Mouse (Mus musculus) adipocyte (in vitro differentiated cells): ENCODE results near the gene Kcnq1.

Experiments used
- DNase-seq: peaks from one replicate; pipeline ENCODE4 v3.0.0-alpha.2; 2016; ENCODE audit warnings: low spot score

Kcnq1 gene

GRCm38 (mm10) chr7:143416406-143416805 is 310.2 kb downstream of the Kcnq1 start:
- DNase-seq: no peak

GRCm38 (mm10) chr7:143417875-143418274 is 311.7 kb downstream of the Kcnq1 start:
- no peak for DNase-seq

DNA sequence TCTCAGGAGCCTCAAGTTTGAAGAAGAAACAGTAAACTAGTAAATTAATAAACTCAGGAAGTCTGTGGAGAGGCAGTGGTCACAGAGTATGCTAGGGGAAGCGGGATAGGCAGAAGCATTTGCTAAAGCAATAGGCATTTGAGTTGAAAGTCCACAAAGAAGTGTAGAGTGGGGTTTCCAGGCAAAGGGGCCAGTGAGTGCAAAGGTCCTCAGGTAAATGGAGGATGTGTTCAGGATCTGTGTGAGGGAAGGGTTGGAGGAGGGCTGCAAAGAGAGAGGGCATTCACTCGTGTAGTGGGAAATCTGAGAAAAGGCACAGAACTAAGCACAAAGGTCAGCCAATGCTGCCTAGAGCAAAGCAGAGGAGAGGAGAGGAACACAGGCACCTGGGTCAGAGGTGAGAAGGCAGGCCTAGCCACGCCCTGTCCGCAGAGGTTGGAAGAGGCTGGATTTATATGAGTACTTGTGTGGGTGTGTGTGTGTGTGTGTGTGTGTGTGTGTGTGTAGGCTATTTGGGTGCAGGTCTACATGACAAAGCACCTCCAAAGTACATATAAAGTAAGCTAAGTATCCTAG is 313.5 kb downstream of the Kcnq1 start:
- DNase-seq: no peak

DNA sequence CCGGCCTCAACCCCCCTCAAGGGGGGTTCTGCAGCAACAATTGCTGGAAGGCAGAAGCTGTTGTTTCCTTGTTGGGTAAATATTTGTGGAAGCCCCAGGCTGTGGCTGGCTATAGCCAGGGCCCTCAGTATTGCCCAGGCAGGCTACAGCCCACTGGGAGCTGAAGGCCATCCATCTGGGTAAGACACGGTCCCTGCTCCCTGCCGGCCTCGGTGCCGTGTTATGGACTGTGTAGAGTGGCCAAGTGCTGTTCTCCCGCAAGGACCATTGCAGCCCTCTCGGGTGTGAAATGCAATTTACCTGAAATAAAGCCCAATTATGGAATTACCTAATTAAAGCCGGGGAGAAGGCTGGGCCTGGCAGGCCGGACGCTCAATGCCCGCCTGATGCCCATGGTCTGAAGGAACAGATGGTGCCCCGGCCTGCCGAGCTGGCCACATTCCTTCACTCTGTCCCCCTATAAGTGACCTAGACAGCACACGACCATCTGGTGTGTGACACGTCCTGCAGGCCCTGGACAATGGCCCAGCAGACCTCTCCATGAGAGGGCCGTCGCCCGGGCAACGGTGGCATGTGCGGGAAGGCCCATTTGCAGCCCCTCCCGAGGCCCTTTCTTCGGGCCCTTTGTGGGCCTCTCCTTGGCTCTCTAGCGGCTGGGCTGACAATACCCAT is 322.1 kb downstream of the Kcnq1 start:
- DNase-seq: no peak

DNA sequence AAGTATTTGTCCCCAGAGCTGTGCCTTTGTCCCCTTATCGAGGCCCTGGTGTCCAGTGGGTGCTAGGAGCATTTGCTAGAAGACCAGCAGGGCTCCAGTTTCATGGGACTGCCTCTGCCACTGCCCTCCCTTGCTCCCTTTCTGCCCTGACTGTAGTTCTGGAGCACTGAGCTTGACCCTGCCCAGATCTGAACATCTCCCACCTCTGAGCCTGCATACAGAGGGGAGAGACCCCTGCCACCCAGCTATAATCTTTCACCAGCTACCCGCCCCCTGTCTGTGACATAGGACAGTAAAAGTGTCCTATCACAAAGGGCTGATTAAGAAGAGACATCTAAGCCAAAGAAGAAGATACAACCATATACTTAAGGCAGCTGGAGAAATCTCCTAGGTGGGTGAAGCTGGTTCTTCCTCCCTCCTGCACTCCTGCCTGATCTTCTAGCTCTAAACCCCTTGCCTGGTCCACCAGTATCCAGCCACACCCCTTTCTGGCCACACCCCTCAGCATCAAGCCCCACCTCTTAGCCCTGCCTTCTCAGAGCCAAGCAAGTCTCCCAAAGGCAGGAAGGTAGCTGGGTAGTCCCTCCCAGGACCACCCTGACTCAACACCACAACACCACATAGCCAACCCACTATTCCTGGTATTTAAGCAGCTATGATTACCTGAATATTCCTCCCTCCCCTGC is 322.8 kb downstream of the Kcnq1 start:
- DNase-seq: no peak

GRCm38 (mm10) chr7:143432631-143433030 is 326.5 kb downstream of the Kcnq1 start:
- no peak for DNase-seq

- peak; percentile 59 for DNase-seq
These were observed 327.2 kb downstream of the Kcnq1 start for GRCm38 (mm10) chr7:143433331-143433730.

- no peak for DNase-seq
These were observed 331.2 kb downstream of the Kcnq1 start for GRCm38 (mm10) chr7:143437231-143437893.

GRCm38 (mm10) chr7:143437894-143438581 is 331.9 kb downstream of the Kcnq1 start:
- DNase-seq: no peak

DNA sequence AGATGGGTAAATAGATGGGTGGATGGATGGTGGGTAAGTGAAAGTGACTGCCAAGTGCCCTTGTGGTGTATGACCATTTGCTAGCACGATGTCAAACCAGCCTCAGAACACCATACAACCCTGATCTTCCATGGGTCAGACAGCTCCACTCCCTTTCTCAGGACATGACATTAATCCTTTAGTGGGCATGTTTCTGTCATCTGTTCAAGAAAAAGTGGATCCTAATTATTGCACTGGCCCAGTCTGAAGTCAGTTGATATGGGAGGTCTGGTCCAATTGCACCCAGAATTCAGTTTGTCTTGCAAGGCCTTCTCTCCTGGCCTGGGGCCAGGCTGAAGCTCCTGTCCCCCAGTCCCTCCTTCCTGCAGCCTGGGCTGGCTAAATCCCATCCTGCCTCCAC is 332.8 kb downstream of the Kcnq1 start:
- no peak for DNase-seq

DNA sequence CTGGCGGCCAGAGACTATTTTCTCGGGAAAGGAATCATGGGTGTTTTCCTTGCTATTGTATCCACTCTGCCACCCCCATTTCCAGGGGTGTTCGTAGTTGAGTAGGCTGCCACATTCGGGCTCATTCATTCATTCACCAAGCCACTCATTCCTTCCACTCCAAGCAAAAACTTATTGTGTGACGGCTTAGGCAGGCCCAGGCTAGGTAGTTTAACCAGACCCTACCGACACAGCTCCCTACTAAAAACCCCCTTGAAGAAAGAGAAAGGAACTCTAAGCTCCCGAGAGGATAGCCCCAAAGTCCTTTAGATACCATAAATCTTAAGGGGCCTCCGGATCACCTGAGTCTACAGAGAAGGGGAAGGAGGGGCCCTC is 338.4 kb downstream of the Kcnq1 start:
- DNase-seq: no peak

DNA sequence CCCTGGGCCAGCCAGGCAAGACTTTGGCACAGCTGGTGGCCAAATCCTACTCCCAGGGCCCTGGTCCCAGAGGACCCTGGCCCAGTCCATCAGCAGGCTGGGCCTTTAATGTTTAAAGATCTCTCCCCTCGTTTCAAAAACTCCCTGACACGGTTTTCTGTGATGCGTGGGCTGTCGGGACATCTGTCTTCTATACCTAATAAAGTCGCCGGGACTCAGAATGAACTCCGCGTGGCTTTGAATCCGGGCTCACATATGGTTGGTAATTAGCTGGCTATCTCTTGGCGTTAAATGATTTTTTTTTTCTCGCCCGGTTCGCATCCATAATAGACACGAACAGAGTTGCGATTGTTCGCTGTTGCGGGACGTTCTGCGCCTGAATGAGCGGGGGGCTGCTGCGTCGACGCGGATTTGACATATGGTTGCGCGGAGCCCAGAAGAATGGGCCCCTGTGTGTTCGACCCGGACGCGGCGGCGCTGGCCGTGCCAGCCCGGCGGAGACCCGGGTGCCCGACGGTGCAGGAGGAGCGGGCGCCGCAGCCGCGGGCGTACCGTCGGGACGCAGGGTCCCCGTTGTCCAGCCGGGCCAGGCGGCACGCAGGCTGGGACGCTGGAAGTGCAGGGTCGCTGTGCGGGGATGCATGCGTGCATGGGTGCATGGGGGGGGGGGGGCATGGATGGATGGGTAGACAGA is 338.9 kb downstream of the Kcnq1 start:
- no peak for DNase-seq

GRCm38 (mm10) chr7:143445651-143446460 is 339.7 kb downstream of the Kcnq1 start:
- DNase-seq: no peak

DNA sequence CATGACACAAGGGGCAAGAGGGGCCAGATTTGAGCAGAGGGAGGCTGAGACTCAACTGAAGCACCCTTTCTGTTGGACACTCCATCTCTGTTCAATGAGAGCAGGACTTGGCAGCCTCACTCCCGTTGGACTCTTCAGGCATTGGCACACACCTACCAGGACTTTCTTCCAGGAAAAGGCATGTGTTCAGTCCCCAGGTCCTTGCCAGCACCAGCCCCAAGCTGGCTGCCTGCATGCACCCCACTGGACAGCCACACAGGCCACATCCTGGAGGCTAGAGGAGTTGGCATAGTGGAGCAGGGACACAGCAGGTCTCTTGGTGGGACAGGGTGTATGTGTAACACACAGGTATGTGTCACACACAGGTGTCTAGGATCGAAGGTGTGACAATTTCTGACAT is 341.0 kb downstream of the Kcnq1 start:
- peak; percentile 15 for DNase-seq

- no peak for DNase-seq
These were observed 352.8 kb downstream of the Kcnq1 start for GRCm38 (mm10) chr7:143458963-143459331.

GRCm38 (mm10) chr7:143459332-143460211 is 353.4 kb downstream of the Kcnq1 start:
- DNase-seq: no peak

DNA sequence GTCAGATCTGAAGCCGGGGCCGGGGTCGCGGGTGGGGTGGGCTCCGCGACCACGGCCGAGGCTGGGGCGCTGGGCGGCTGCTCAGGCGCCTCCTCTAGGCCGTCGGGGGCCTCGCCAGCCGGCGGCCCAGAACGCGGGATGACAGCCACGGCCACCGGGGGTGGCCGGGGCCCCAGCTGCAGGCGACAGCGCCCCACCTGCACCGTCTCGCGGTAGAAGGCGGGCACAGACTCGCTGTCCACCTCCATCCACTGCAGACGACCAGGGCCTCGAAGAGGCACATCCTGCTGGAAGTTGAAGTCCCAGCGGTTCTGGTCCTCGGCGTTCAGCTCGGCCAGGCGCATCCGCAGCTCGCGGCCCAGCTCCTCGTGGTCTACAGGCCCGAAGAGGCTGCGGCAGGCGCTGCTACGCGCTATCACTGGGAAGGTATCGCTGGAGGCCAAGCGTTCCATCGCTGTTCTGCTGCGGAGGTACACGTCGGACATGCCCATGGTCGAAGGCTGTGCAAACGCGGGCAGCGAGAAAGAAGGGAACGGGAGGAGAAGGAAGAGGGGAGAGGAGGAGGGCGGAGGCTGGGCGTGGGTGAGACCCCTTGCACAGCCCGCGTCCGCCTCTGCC is 354.2 kb downstream of the Kcnq1 start:
- no peak for DNase-seq

DNA sequence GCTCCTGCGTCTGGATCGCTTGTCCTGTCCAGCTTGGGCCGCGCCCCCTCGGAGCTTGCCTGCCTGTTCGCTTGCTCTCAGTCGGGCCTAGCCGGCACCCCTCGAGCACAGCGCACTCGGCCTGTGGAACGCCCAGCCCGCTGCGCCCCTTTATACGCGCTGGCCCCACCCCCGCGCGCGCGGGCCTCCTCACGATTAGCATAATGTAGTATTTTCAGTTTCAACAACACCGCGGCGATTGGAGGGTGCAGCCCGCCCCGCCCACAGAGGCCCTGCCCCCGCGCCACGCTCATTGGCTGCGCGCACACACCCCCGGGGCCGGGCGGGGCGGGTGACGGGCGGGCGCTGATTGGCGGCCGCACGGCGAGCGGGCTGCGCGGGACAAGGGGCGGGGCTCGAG is 354.7 kb downstream of the Kcnq1 start, which contains the start of gene Cdkn1c:
Gene Cdkn1c, minus strand, starts transcription at position 177 of the 400 bp plus-strand sequence.
- no peak for DNase-seq

GRCm38 (mm10) chr7:143461294-143461870 is 355.2 kb downstream of the Kcnq1 start:
- DNase-seq: no peak
